Comparison of ENCODE assay signal across 10 mouse cellular contexts in genomic region chr7:96151277-96151676, GRCm38 (mm10). TPM values are rescaled to one million over a fixed set of nuclear protein-coding genes. Genes with fewer than 3 reads are reported as not detected.
DNase-seq lines count a peak whose midpoint lies in the region; ATAC-seq and TF ChIP-seq lines count a peak whose summit lies in the region.
"Had no signal": no experiment of that assay in that cellular context is flagged by ENCODE, and none has a peak within 500 bp of the region (broad histone marks: within the 10 kb centered on the region; RNA-seq: fewer than 3 reads in every experiment).

No protein-coding gene starts in this region.

- no peaks in the 10 kb centered on the region for H3K36me3 ChIP-seq in hindbrain, embryonic 14.5 days (replicated peaks; ENCODE audit: control insufficient read depth, insufficient read depth)
- H3K36me3 ChIP-seq: limb, embryonic 15.5 days had no signal

- H3K27me3 ChIP-seq in hindbrain, embryonic 14.5 days (ENCODE audit: control insufficient read depth, insufficient read depth, low read length) = no peaks in the 10 kb centered on the region
- H3K27me3 ChIP-seq: limb, embryonic 15.5 days had no signal

- no peak for TF ChIP-seq POLR2A in bone marrow, adult 2 months (IDR thresholded peaks at IDR 0.05; ENCODE audit: borderline replicate concordance, control insufficient read depth, low read depth, low read length)

- peak; percentile 55; the same call in 1 of the 2 replicates for TF ChIP-seq CTCF in bone marrow, adult 2 months (IDR thresholded peaks at IDR 0.05; ENCODE audit: control insufficient read depth, insufficient read depth, low read length)
- TF ChIP-seq CTCF in gastrocnemius, adult 2 months (IDR thresholded peaks at IDR 0.05) = peak; percentile 84

- ATAC-seq in neutrophil, adult 5-6 weeks (ENCODE audit: extremely low read depth, insufficient number of reproducible peaks, low FRiP score, poor library complexity, severe bottlenecking) = 0 out of 2 replicates have a peak, but pooled peaks have one; percentile 19
- no peak for ATAC-seq in hindbrain, embryonic 14.5 days (ENCODE audit: low FRiP score)

- H3K4me3 ChIP-seq in bone marrow, adult 2 months (replicated peaks; ENCODE audit: control insufficient read depth, low read depth, low read length) = no peak overlapping the region
- H3K4me3 ChIP-seq in gastrocnemius, adult 2 months = no peak overlapping the region
- H3K4me3 ChIP-seq in hindbrain, embryonic 14.5 days (replicated peaks; ENCODE audit: low read length) = no peak overlapping the region
- H3K4me3 ChIP-seq: erythroblast, embryonic 14.5 days; limb, embryonic 15.5 days had no signal

- peak; percentile 24 to 65 for DNase-seq in spleen, adult 18-20 months
- DNase-seq in spleen, adult 12 weeks (ENCODE audit: low spot score) = no peak
- DNase-seq in gastrocnemius, adult 2 months = peak; percentile 80
- peak; percentile 47 to 53 for DNase-seq in layer of hippocampus, postnatal 36 days
- DNase-seq in thymus, postnatal 0 days (ENCODE audit: low spot score) = peak; percentile 53
- DNase-seq in hindbrain, embryonic 14.5 days (ENCODE audit: low spot score) = no peak

- no peak overlapping the region for H3K4me2 ChIP-seq in hindbrain, embryonic 14.5 days (replicated peaks)
- H3K4me2 ChIP-seq: limb, embryonic 15.5 days had no signal

- no peaks in the 10 kb centered on the region for H3K4me1 ChIP-seq in bone marrow, adult 2 months (ENCODE audit: control insufficient read depth, insufficient read depth, low read length)
- no peaks in the 10 kb centered on the region; the same call in 1 of the 2 replicates for H3K4me1 ChIP-seq in hindbrain, embryonic 14.5 days (replicated peaks; ENCODE audit: control insufficient read depth, insufficient read depth, low read length)
- H3K4me1 ChIP-seq: limb, embryonic 15.5 days had no signal

- no peak overlapping the region for H3K27ac ChIP-seq in bone marrow, adult 2 months (ENCODE audit: control insufficient read depth, insufficient read depth, low read depth, low read length, poor library complexity)
- H3K27ac ChIP-seq in gastrocnemius, adult 2 months = no peak overlapping the region
- no peak overlapping the region for H3K27ac ChIP-seq in hindbrain, embryonic 14.5 days
- H3K27ac ChIP-seq: limb, embryonic 15.5 days had no signal

- no peaks in the 10 kb centered on the region for H3K9me3 ChIP-seq in hindbrain, embryonic 14.5 days (ENCODE audit: control insufficient read depth, low read length)
- H3K9me3 ChIP-seq: limb, embryonic 15.5 days had no signal

- no peak overlapping the region for H3K9ac ChIP-seq in hindbrain, embryonic 14.5 days
- H3K9ac ChIP-seq: limb, embryonic 15.5 days had no signal

- intact Hi-C loops in gastrocnemius, adult 2 months (cut with DNase I) = loop anchor here (5.0 kb wide), 1 partner anchor 401 kb away; no protein-coding TSS in a partner anchor

- WGBS in bone marrow, adult 2 months = 42% methylated on average over 3 of the region's 3 CpGs
- WGBS in hindbrain, embryonic 14.5 days = 52% methylated on average over 3 of the region's 3 CpGs

RNA-seq across cellular contexts. Expression of gene Tenm4, which starts 19.8 kb away (rescaled TPM):
- 0.59 and 1.3 TPM in 2 replicates for polyA plus RNA-seq in bone marrow, adult 2 months (2011; ENCODE audit: insufficient read depth, insufficient read length, low replicate concordance, missing spikeins)
- total RNA-seq in gastrocnemius, adult 2 months (2021) = under 1 TPM; 0.13 to 0.73 TPM
- 100 to 1,000 TPM; 116 to 124 TPM for total RNA-seq in layer of hippocampus, postnatal 36 days (2021)
- 0.58 and 0.61 TPM in 2 replicates for total RNA-seq in neutrophil, adult 5-6 weeks (2017)
- 4.5 and 4.9 TPM in 2 replicates for polyA plus RNA-seq in thymus, postnatal 0 days (2015; fragmentation: Nextera tagmentation; extraction: Ambion mirVana)
- polyA plus RNA-seq in hindbrain, embryonic 14.5 days (2014; fragmentation: Nextera tagmentation; extraction: Ambion mirVana) = 37.5 and 38.1 TPM in 2 replicates
- polyA plus RNA-seq: erythroblast, embryonic 14.5 days had no signal

Comparison
In these comparisons a context has a peak if more than half of its experiments do, and no peak if none do; other contexts are left out.
1. DNase-seq: peak in spleen, adult 18-20 months (2 of 2), gastrocnemius, adult 2 months (single experiment), layer of hippocampus, postnatal 36 days (2 of 2) and thymus, postnatal 0 days (single experiment); none in spleen, adult 12 weeks (single experiment) and hindbrain, embryonic 14.5 days (single experiment).
2. RNA of gene Tenm4, which starts 19.8 kb away (total RNA-seq): 116 to 124 TPM in layer of hippocampus, postnatal 36 days; 0.13 to 0.73 TPM in gastrocnemius, adult 2 months and 0.58 to 0.61 TPM in neutrophil, adult 5-6 weeks; every median in the first group is over 10 times any median in the second.